In the genomic region with DNA sequence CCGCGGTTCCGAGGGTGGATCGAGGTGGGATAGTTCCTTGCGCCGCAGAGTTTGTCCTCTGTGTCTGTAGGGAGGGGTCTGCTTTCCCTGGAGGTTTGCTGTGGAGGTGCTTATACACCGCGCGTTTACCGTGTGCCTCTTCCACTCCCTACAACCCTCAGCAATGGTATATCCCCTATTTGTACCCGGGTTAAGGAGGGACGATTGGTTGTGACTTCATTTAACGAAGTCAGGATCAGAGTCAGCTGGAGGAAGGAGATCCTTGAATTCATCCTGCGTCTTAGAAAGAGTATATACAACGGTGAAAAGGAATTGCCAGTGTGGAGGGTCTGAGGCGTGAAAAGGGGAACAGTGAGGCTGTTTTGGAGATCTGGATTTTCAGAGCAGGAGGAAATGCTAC, we compare ENCODE assay signal across 8 mouse cellular contexts. TPM values are rescaled to one million over a fixed set of nuclear protein-coding genes. Genes with fewer than 3 reads are reported as not detected.
DNase-seq lines count a peak whose midpoint lies in the region; ATAC-seq and TF ChIP-seq lines count a peak whose summit lies in the region.

No protein-coding gene starts in this region.

- 2% methylated on average over 16 of the region's 16 CpGs for WGBS in heart, embryonic 12.5 days
- 2% methylated on average over 16 of the region's 16 CpGs for WGBS in forebrain, embryonic 15.5 days
- WGBS in liver, postnatal 0 days (ENCODE audit: insufficient replicate concordance) = under 1% methylated on average over 16 of the region's 16 CpGs

- H3K4me1 ChIP-seq in heart, embryonic 12.5 days (replicated peaks) = peaks cover 25% of the 10 kb centered on the region
- H3K4me1 ChIP-seq in E14TG2a.4 (replicated peaks; ENCODE audit: low read depth, low read length) = peaks cover 83% of the 10 kb centered on the region
- H3K4me1 ChIP-seq in forebrain, embryonic 15.5 days = peaks cover 42% of the 10 kb centered on the region
- H3K4me1 ChIP-seq in liver, postnatal 0 days (ENCODE audit: insufficient read depth) = peaks cover 23% of the 10 kb centered on the region

- H3K27ac ChIP-seq in heart, embryonic 12.5 days (ENCODE audit: poor library complexity, severe bottlenecking) = peak overlapping the region; percentile 72; the same call in 1 of the 2 replicates
- H3K27ac ChIP-seq in forebrain, embryonic 15.5 days (replicated peaks) = peak overlapping the region; percentile 67
- peak overlapping the region; percentile 85 for H3K27ac ChIP-seq in liver, postnatal 0 days (ENCODE audit: low read depth)

- peak overlapping the region; percentile 100 for H3K4me2 ChIP-seq in heart, embryonic 12.5 days
- H3K4me2 ChIP-seq in forebrain, embryonic 15.5 days (replicated peaks) = peak overlapping the region; percentile 97
- peak overlapping the region; percentile 100 for H3K4me2 ChIP-seq in liver, postnatal 0 days (ENCODE audit: low read depth, low read length)

- H3K9ac ChIP-seq in heart, embryonic 12.5 days = peak overlapping the region; percentile 86
- H3K9ac ChIP-seq in forebrain, embryonic 15.5 days (replicated peaks) = peak overlapping the region; percentile 76
- H3K9ac ChIP-seq in liver, postnatal 0 days (replicated peaks) = peak overlapping the region; percentile 96

- H3K27me3 ChIP-seq in heart, embryonic 12.5 days (replicated peaks) = no peaks in the 10 kb centered on the region
- H3K27me3 ChIP-seq in E14TG2a.4 (ENCODE audit: insufficient read depth, low read length) = peaks cover 21% of the 10 kb centered on the region
- H3K27me3 ChIP-seq in forebrain, embryonic 15.5 days = no peaks in the 10 kb centered on the region
- H3K27me3 ChIP-seq in liver, postnatal 0 days (ENCODE audit: insufficient read depth, low read length) = 0 out of 2 replicates have a peak, but pooled peaks cover 4% of the 10 kb centered on the region

- no peak for ATAC-seq in heart, embryonic 12.5 days (ENCODE audit: insufficient number of reproducible peaks, low FRiP score)
- ATAC-seq in forebrain, embryonic 15.5 days (replicated peaks) = peak; percentile 7; the same call in 1 of the 2 replicates
- ATAC-seq in liver, postnatal 0 days = no peak; the same call in 1 of the 2 replicates

- H3K4me3 ChIP-seq in heart, embryonic 12.5 days = peak overlapping the region; percentile 63
- H3K4me3 ChIP-seq in E14TG2a.4 (replicated peaks; ENCODE audit: low read length) = peak overlapping the region; percentile 92
- peak overlapping the region; percentile 74 for H3K4me3 ChIP-seq in forebrain, embryonic 15.5 days
- peak overlapping the region; percentile 89 for H3K4me3 ChIP-seq in liver, postnatal 0 days (ENCODE audit: low read depth, low read length)

- DNase-seq in heart, postnatal 4 days = no peak
- no peak for DNase-seq in liver, postnatal 0 days
- DNase-seq in urinary bladder, postnatal 36 days (ENCODE audit: low spot score in 2 of 2) = no peak
- DNase-seq in adrenal gland, adult (ENCODE audit: inconsistent age in 2 of 2, low spot score in 1 of 2) = no peak
- no peak for DNase-seq in adrenal gland, postnatal 36 days

- no peak for TF ChIP-seq EP300 in liver, postnatal 0 days (IDR thresholded peaks at IDR 0.05; ENCODE audit: low read depth)

- H3K9me3 ChIP-seq in heart, embryonic 12.5 days (replicated peaks) = no peaks in the 10 kb centered on the region
- H3K9me3 ChIP-seq in E14TG2a.4 (ENCODE audit: low read length) = no peaks in the 10 kb centered on the region
- H3K9me3 ChIP-seq in forebrain, embryonic 15.5 days = no peaks in the 10 kb centered on the region
- H3K9me3 ChIP-seq in liver, postnatal 0 days (ENCODE audit: low read length) = no peaks in the 10 kb centered on the region

- peaks cover 22% of the 10 kb centered on the region for H3K36me3 ChIP-seq in heart, embryonic 12.5 days
- peaks cover 36% of the 10 kb centered on the region for H3K36me3 ChIP-seq in E14TG2a.4 (ENCODE audit: insufficient read depth, low read length)
- peaks cover 25% of the 10 kb centered on the region for H3K36me3 ChIP-seq in forebrain, embryonic 15.5 days
- peaks cover 10% of the 10 kb centered on the region; the same call in 1 of the 2 replicates for H3K36me3 ChIP-seq in liver, postnatal 0 days (replicated peaks; ENCODE audit: insufficient read depth, low read length)

- no peak for TF ChIP-seq CTCF in E14TG2a.4 (conservative IDR thresholded peaks at IDR 0.05; ENCODE audit: low read length)
- TF ChIP-seq CTCF in liver, postnatal 0 days (IDR thresholded peaks at IDR 0.05; ENCODE audit: low read depth) = no peak

RNA-seq across cellular contexts. Expression of a gene that starts 0.4 kb away (rescaled TPM):
- polyA plus RNA-seq in heart, embryonic 12.5 days (2016; fragmentation: Nextera tagmentation; extraction: Ambion mirVana) = 28.1 and 28.3 TPM in 2 replicates
- total RNA-seq in heart, postnatal 4 days (2021) = 10 to 100 TPM; 16.7 to 18.2 TPM
- polyA plus RNA-seq in forebrain, embryonic 15.5 days (2015; fragmentation: Nextera tagmentation; extraction: Ambion mirVana) = 52.8 and 55.5 TPM in 2 replicates
- 20.7 and 22.6 TPM in 2 replicates for polyA plus RNA-seq in liver, postnatal 0 days (2015; fragmentation: Nextera tagmentation; extraction: Ambion mirVana)
- total RNA-seq in adrenal gland, postnatal 36 days (2021) = 10 to 100 TPM; 26.7 to 29.9 TPM

RNA-seq across cellular contexts. Expression of a gene that starts 2.9 kb away (rescaled TPM):
- 1.6 and 2.0 TPM in 2 replicates for polyA plus RNA-seq in heart, embryonic 12.5 days (2016; fragmentation: Nextera tagmentation; extraction: Ambion mirVana)
- total RNA-seq in heart, postnatal 4 days (2021) = 1 to 10 TPM; 1.6 to 2.0 TPM
- 3.3 and 4.0 TPM in 2 replicates for polyA plus RNA-seq in forebrain, embryonic 15.5 days (2015; fragmentation: Nextera tagmentation; extraction: Ambion mirVana)
- 0.19 and 0.31 TPM in 2 replicates for polyA plus RNA-seq in liver, postnatal 0 days (2015; fragmentation: Nextera tagmentation; extraction: Ambion mirVana)
- total RNA-seq in adrenal gland, postnatal 36 days (2021) = 1 to 10 TPM in 1 of 2 experiments, under 1 TPM in 1; 0.99 to 2.3 TPM

RNA-seq across cellular contexts. Expression of a gene that starts 3.0 kb away (rescaled TPM):
- polyA plus RNA-seq in heart, embryonic 12.5 days (2016; fragmentation: Nextera tagmentation; extraction: Ambion mirVana) = 48.2 and 49.1 TPM in 2 replicates
- total RNA-seq in heart, postnatal 4 days (2021) = 10 to 100 TPM; 33.0 to 36.8 TPM
- 51.3 and 54.4 TPM in 2 replicates for polyA plus RNA-seq in forebrain, embryonic 15.5 days (2015; fragmentation: Nextera tagmentation; extraction: Ambion mirVana)
- 11.7 and 12.4 TPM in 2 replicates for polyA plus RNA-seq in liver, postnatal 0 days (2015; fragmentation: Nextera tagmentation; extraction: Ambion mirVana)
- total RNA-seq in adrenal gland, postnatal 36 days (2021) = 10 to 100 TPM; 27.8 to 43.5 TPM

RNA-seq across cellular contexts. Expression of a gene that starts 8.7 kb away (rescaled TPM):
- 4.7 and 6.2 TPM in 2 replicates for polyA plus RNA-seq in heart, embryonic 12.5 days (2016; fragmentation: Nextera tagmentation; extraction: Ambion mirVana)
- total RNA-seq in heart, postnatal 4 days (2021) = 1 to 10 TPM; 2.2 to 2.9 TPM
- 0.97 and 2.0 TPM in 2 replicates for polyA plus RNA-seq in forebrain, embryonic 15.5 days (2015; fragmentation: Nextera tagmentation; extraction: Ambion mirVana)
- 0.21 and 0.36 TPM in 2 replicates for polyA plus RNA-seq in liver, postnatal 0 days (2015; fragmentation: Nextera tagmentation; extraction: Ambion mirVana)
- 1 to 10 TPM; 3.5 to 3.6 TPM for total RNA-seq in adrenal gland, postnatal 36 days (2021)

RNA-seq across cellular contexts. Expression of a gene that starts 17.9 kb away (rescaled TPM):
- 8.7 and 9.9 TPM in 2 replicates for polyA plus RNA-seq in heart, embryonic 12.5 days (2016; fragmentation: Nextera tagmentation; extraction: Ambion mirVana)
- 10 to 100 TPM; 20.0 to 20.8 TPM for total RNA-seq in heart, postnatal 4 days (2021)
- 10.1 and 10.4 TPM in 2 replicates for polyA plus RNA-seq in forebrain, embryonic 15.5 days (2015; fragmentation: Nextera tagmentation; extraction: Ambion mirVana)
- polyA plus RNA-seq in liver, postnatal 0 days (2015; fragmentation: Nextera tagmentation; extraction: Ambion mirVana) = 0.87 and 1.0 TPM in 2 replicates
- 1 to 10 TPM; 4.5 to 5.3 TPM for total RNA-seq in adrenal gland, postnatal 36 days (2021)
